Mouse (Mus musculus): Measurements from ENCODE around the gene Gm16503. TPM values are rescaled to one million over a fixed set of nuclear protein-coding genes. Genes with fewer than 3 reads are reported as not detected.
"Not testable (repeated sequence)": the region's sequence is repeated elsewhere in the genome, so short reads cannot be mapped to it uniquely, and the experiment has no call there.

The Gm16503 gene
- polyA plus RNA-seq, 1 experiment: not detected

- H3K27me3 ChIP-seq (ENCODE audit: control insufficient read depth, insufficient read depth, insufficient read length); H3K4me3 ChIP-seq (ENCODE audit: insufficient read depth, poor library complexity, severe bottlenecking); H3K79me2 ChIP-seq (ENCODE audit: control insufficient read depth, insufficient read depth); H3K36me3 ChIP-seq (ENCODE audit: control insufficient read depth, insufficient read depth); H3K79me3 ChIP-seq (ENCODE audit: low read depth); H3ac ChIP-seq (ENCODE audit: control insufficient read depth, insufficient read length, low read depth): not testable (repeated sequence)
These were observed 19.1 kb downstream of the Gm16503 start for GRCm38 (mm10) chr4:147559096-147559495.

GRCm38 (mm10) chr4:147565426-147566220 lies 25.6 kb downstream of the Gm16503 start:
- TF ChIP-seq MYOG (IDR thresholded peaks at IDR 0.05; ENCODE audit: control insufficient read depth, extremely low read depth, insufficient read length) (no peak), MYOD1 (IDR thresholded peaks at IDR 0.05; ENCODE audit: control insufficient read depth, insufficient read length, low read depth) (no peak), FOSL1 (IDR thresholded peaks at IDR 0.05; ENCODE audit: insufficient read depth, low read length, poor library complexity, severe bottlenecking) (no peak), CEBPB (IDR thresholded peaks at IDR 0.05; ENCODE audit: low read depth) (no peak), CTCF (IDR thresholded peaks at IDR 0.05; ENCODE audit: control insufficient read depth, insufficient read depth, insufficient read length) (no peak), MAX (IDR thresholded peaks at IDR 0.05) (no peak), USF1 (IDR thresholded peaks at IDR 0.05; ENCODE audit: low read depth) (no peak)
- Histone ChIP-seq H3ac (ENCODE audit: control insufficient read depth, insufficient read length, low read depth) (no peak overlapping the region), H3K27me3 (ENCODE audit: control insufficient read depth, insufficient read depth, insufficient read length) (no peaks in the 10 kb centered on the region), H3K36me3 (ENCODE audit: control insufficient read depth, insufficient read depth) (no peaks in the 10 kb centered on the region), H3K79me2 (ENCODE audit: control insufficient read depth, insufficient read depth) (no peaks in the 10 kb centered on the region), H3K79me3 (ENCODE audit: low read depth) (no peaks in the 10 kb centered on the region), H3K4me3 (ENCODE audit: insufficient read depth, poor library complexity, severe bottlenecking) (no peak overlapping the region)

- H3ac ChIP-seq (ENCODE audit: control insufficient read depth, insufficient read length, low read depth); H3K79me3 ChIP-seq (ENCODE audit: low read depth); H3K27me3 ChIP-seq (ENCODE audit: control insufficient read depth, insufficient read depth, insufficient read length); H3K4me3 ChIP-seq (ENCODE audit: insufficient read depth, poor library complexity, severe bottlenecking); H3K79me2 ChIP-seq (ENCODE audit: control insufficient read depth, insufficient read depth); H3K36me3 ChIP-seq (ENCODE audit: control insufficient read depth, insufficient read depth): not testable (repeated sequence)
These were observed 31.1 kb downstream of the Gm16503 start for GRCm38 (mm10) chr4:147571156-147571555.

GRCm38 (mm10) chr4:147579371-147579770 lies 39.4 kb downstream of the Gm16503 start:
- not testable (repeated sequence) for H3K36me3 ChIP-seq (ENCODE audit: control insufficient read depth, insufficient read depth); H3K27me3 ChIP-seq (ENCODE audit: control insufficient read depth, insufficient read depth, insufficient read length); H3K79me3 ChIP-seq (ENCODE audit: low read depth); H3K4me3 ChIP-seq (ENCODE audit: insufficient read depth, poor library complexity, severe bottlenecking); H3ac ChIP-seq (ENCODE audit: control insufficient read depth, insufficient read length, low read depth); H3K79me2 ChIP-seq (ENCODE audit: control insufficient read depth, insufficient read depth)

GRCm38 (mm10) chr4:147586511-147587473 lies 46.8 kb downstream of the Gm16503 start:
- Histone ChIP-seq H3K36me3 (ENCODE audit: control insufficient read depth, insufficient read depth) (no peaks in the 10 kb centered on the region), H3K79me2 (ENCODE audit: control insufficient read depth, insufficient read depth) (no peaks in the 10 kb centered on the region), H3K79me3 (ENCODE audit: low read depth) (no peaks in the 10 kb centered on the region), H3K27me3 (ENCODE audit: control insufficient read depth, insufficient read depth, insufficient read length) (no peaks in the 10 kb centered on the region), H3K4me3 (ENCODE audit: insufficient read depth, poor library complexity, severe bottlenecking) (no peak overlapping the region), H3ac (ENCODE audit: control insufficient read depth, insufficient read length, low read depth) (no peak overlapping the region)
- no peak for TF ChIP-seq MYOG (IDR thresholded peaks at IDR 0.05; ENCODE audit: control insufficient read depth, extremely low read depth, insufficient read length)
- TF ChIP-seq CTCF (IDR thresholded peaks at IDR 0.05; ENCODE audit: control insufficient read depth, insufficient read depth, insufficient read length): no peak
- TF ChIP-seq USF1 (IDR thresholded peaks at IDR 0.05; ENCODE audit: low read depth): no peak
- TF ChIP-seq FOSL1 (IDR thresholded peaks at IDR 0.05; ENCODE audit: insufficient read depth, low read length, poor library complexity, severe bottlenecking): no peak
- no peak for TF ChIP-seq MAX (IDR thresholded peaks at IDR 0.05)
- no peak for TF ChIP-seq CEBPB (IDR thresholded peaks at IDR 0.05; ENCODE audit: low read depth)
- TF ChIP-seq MYOD1 (IDR thresholded peaks at IDR 0.05; ENCODE audit: control insufficient read depth, insufficient read length, low read depth): no peak

Other genes with a start within 250 kb of the Gm16503 start
- 0.01 TPM for gene Zfp988, start 234.5 kb upstream of the Gm16503 start, polyA plus RNA-seq (2012; fragmentation: generic; extraction: Trizol)
- gene Zfp978, start 178.9 kb upstream of the Gm16503 start, polyA plus RNA-seq (2012; fragmentation: generic; extraction: Trizol): 0.04 TPM
- 0.04 TPM for gene Zfp982, start 47.8 kb upstream of the Gm16503 start, polyA plus RNA-seq (2012; fragmentation: generic; extraction: Trizol)
- 0.41 TPM for gene Zfp985, start 13.1 kb downstream of the Gm16503 start, polyA plus RNA-seq (2012; fragmentation: generic; extraction: Trizol)
- gene Zfp979, start 102.3 kb downstream of the Gm16503 start, polyA plus RNA-seq (2012; fragmentation: generic; extraction: Trizol): 0.30 TPM
- gene Zfp534, start 162.3 kb downstream of the Gm16503 start, polyA plus RNA-seq (2012; fragmentation: generic; extraction: Trizol): not detected